Mouse (Mus musculus) stomach, postnatal 0 days (tissue): Measurements from ENCODE around the gene Gpr171.

Experiments used
- CTCF ChIP-seq: IDR thresholded peaks from 2 replicates; pipeline ENCODE4 v1.5.1; 2016; ENCODE audit warnings: antibody characterized with exemption, low read depth, mild to moderate bottlenecking, moderate library complexity
- EP300 ChIP-seq: optimal IDR thresholded peaks from 2 replicates; pipeline ENCODE3; 2016; ENCODE audit warnings: antibody characterized with exemption

DNA sequence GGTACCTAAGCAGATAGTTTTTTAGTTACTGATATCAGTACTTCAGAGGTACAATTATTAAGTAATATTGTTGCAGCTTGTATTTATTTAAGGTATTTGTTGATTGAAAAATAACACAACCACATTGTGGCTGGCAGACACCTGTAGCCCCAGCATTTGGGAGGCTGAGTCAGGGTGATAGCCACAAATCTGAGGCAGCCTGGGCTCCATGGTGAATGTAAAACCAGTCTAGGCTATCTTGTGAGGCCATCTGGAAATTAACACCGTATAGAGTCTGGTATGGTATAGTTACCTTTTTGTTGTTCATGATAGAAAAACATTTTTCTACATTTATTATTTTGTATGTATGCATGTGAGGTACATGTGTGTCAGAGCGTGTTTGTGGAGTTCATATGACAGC lies 525 bp upstream of the Gpr171 start:
- TF ChIP-seq CTCF (no peak), EP300 (no peak)
